Mouse (Mus musculus): ENCODE results near the gene Mmp11.

DNA sequence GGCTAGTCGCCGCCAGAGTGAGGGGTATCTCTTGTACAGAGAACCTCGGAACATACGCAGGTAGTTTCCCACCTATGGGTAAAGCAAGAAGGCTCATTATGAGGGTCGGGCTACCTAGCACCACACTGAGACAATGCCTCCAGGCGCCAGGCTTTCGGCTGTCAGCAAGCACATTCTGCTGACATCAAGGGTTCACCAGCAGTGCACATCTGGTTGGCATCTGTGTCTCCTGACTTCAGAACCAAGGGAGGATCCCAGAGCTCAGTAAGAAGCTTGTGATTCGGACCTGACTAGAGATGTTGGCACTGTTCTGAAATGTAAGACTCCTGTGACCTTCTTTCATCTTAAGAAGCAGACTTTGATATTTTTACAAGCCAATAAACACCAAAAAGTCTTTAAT is 19.5 kb downstream of the Mmp11 start:
- TF ChIP-seq CTCF (IDR thresholded peaks at IDR 0.05) (no peak), POLR2A (IDR thresholded peaks at IDR 0.05; ENCODE audit: insufficient read depth, low read depth, low read length) (no peak), EP300 (IDR thresholded peaks at IDR 0.05; ENCODE audit: insufficient read depth, low read depth, low read length) (no peak)

Measured in heart, adult 2 months (tissue).